Mouse (Mus musculus): ENCODE data around the gene Baz1b. TPM values are rescaled to one million over a fixed set of nuclear protein-coding genes. Genes with fewer than 3 reads are reported as not detected.

The Baz1b gene
- polyA plus RNA-seq, 1 experiment = 18.7 TPM

GRCm38 (mm10) chr5:135233166-135233920 lies 46.3 kb downstream of the Baz1b start:
- H3K27ac ChIP-seq (ENCODE audit: insufficient read depth, low read depth, low read length) = peak overlapping the region; percentile 72
- peak; percentile 55 for DNase-seq
- WGBS = 67% methylated on average over 8 of the region's 8 CpGs
- H3K36me3 ChIP-seq (ENCODE audit: control insufficient read depth, insufficient read depth, low read length) = peaks cover 13% of the 10 kb centered on the region
- H3K4me3 ChIP-seq (ENCODE audit: insufficient read depth, low read depth, low read length) = no peak overlapping the region
- no peaks in the 10 kb centered on the region for H3K4me1 ChIP-seq (ENCODE audit: control insufficient read depth, insufficient read depth, low read length)
- no peak for TF ChIP-seq POLR2A (IDR thresholded peaks at IDR 0.05; ENCODE audit: low read depth, low read length)
- no peak for TF ChIP-seq CTCF (conservative IDR thresholded peaks at IDR 0.05; ENCODE audit: insufficient read depth, insufficient read length, low read depth, low read length)
- H3K27me3 ChIP-seq (replicated peaks; ENCODE audit: control insufficient read depth, insufficient read depth, low read length) = no peaks in the 10 kb centered on the region

GRCm38 (mm10) chr5:135236571-135236970 lies 49.5 kb downstream of the Baz1b start:
- peak; percentile 67 for DNase-seq
- 6% methylated on average over 2 of the region's 2 CpGs for WGBS
- TF ChIP-seq CTCF (conservative IDR thresholded peaks at IDR 0.05; ENCODE audit: insufficient read depth, insufficient read length, low read depth, low read length) (peak; percentile 78), POLR2A (IDR thresholded peaks at IDR 0.05; ENCODE audit: low read depth, low read length) (no peak)
- H3K27me3 ChIP-seq (replicated peaks; ENCODE audit: control insufficient read depth, insufficient read depth, low read length) = no peaks in the 10 kb centered on the region
- no peak overlapping the region for H3K27ac ChIP-seq (ENCODE audit: insufficient read depth, low read depth, low read length)
- H3K36me3 ChIP-seq (ENCODE audit: control insufficient read depth, insufficient read depth, low read length) = peaks cover 9% of the 10 kb centered on the region
- H3K4me1 ChIP-seq (ENCODE audit: control insufficient read depth, insufficient read depth, low read length) = no peaks in the 10 kb centered on the region
- no peak overlapping the region for H3K4me3 ChIP-seq (ENCODE audit: insufficient read depth, low read depth, low read length)

- 79% methylated on average over 2 of the region's 2 CpGs for WGBS
- H3K4me3 ChIP-seq (ENCODE audit: insufficient read depth, low read depth, low read length) = no peak overlapping the region
- DNase-seq = no peak
- no peaks in the 10 kb centered on the region for H3K27me3 ChIP-seq (replicated peaks; ENCODE audit: control insufficient read depth, insufficient read depth, low read length)
- peaks cover 9% of the 10 kb centered on the region for H3K36me3 ChIP-seq (ENCODE audit: control insufficient read depth, insufficient read depth, low read length)
- no peaks in the 10 kb centered on the region for H3K4me1 ChIP-seq (ENCODE audit: control insufficient read depth, insufficient read depth, low read length)
- H3K27ac ChIP-seq (ENCODE audit: insufficient read depth, low read depth, low read length) = no peak overlapping the region
- TF ChIP-seq CTCF (conservative IDR thresholded peaks at IDR 0.05; ENCODE audit: insufficient read depth, insufficient read length, low read depth, low read length) = no peak
- no peak for TF ChIP-seq POLR2A (IDR thresholded peaks at IDR 0.05; ENCODE audit: low read depth, low read length)
These were observed 51.8 kb downstream of the Baz1b start for GRCm38 (mm10) chr5:135238832-135239231.

GRCm38 (mm10) chr5:135241474-135241873 lies 54.4 kb downstream of the Baz1b start:
- no peak for DNase-seq
- no peaks in the 10 kb centered on the region for H3K4me1 ChIP-seq (ENCODE audit: control insufficient read depth, insufficient read depth, low read length)
- peaks cover 9% of the 10 kb centered on the region for H3K36me3 ChIP-seq (ENCODE audit: control insufficient read depth, insufficient read depth, low read length)
- no peak overlapping the region for H3K27ac ChIP-seq (ENCODE audit: insufficient read depth, low read depth, low read length)
- no peak overlapping the region for H3K4me3 ChIP-seq (ENCODE audit: insufficient read depth, low read depth, low read length)
- TF ChIP-seq POLR2A (IDR thresholded peaks at IDR 0.05; ENCODE audit: low read depth, low read length) (no peak), CTCF (conservative IDR thresholded peaks at IDR 0.05; ENCODE audit: insufficient read depth, insufficient read length, low read depth, low read length) (no peak)
- 67% methylated on average over 1 of the region's 1 CpGs for WGBS
- H3K27me3 ChIP-seq (replicated peaks; ENCODE audit: control insufficient read depth, insufficient read depth, low read length) = no peaks in the 10 kb centered on the region

- no peak for DNase-seq
- H3K27me3 ChIP-seq (replicated peaks; ENCODE audit: control insufficient read depth, insufficient read depth, low read length) = no peaks in the 10 kb centered on the region
- no peak for TF ChIP-seq POLR2A (IDR thresholded peaks at IDR 0.05; ENCODE audit: low read depth, low read length)
- TF ChIP-seq CTCF (conservative IDR thresholded peaks at IDR 0.05; ENCODE audit: insufficient read depth, insufficient read length, low read depth, low read length) = no peak
- no peak overlapping the region for H3K27ac ChIP-seq (ENCODE audit: insufficient read depth, low read depth, low read length)
- no peak overlapping the region for H3K4me3 ChIP-seq (ENCODE audit: insufficient read depth, low read depth, low read length)
- WGBS = 77% methylated on average over 12 of the region's 12 CpGs
- peaks cover 9% of the 10 kb centered on the region for H3K36me3 ChIP-seq (ENCODE audit: control insufficient read depth, insufficient read depth, low read length)
- H3K4me1 ChIP-seq (ENCODE audit: control insufficient read depth, insufficient read depth, low read length) = no peaks in the 10 kb centered on the region
These were observed 55.1 kb downstream of the Baz1b start for GRCm38 (mm10) chr5:135242136-135242535.

GRCm38 (mm10) chr5:135242608-135243007 lies 55.5 kb downstream of the Baz1b start:
- DNase-seq = no peak
- peaks cover 9% of the 10 kb centered on the region for H3K36me3 ChIP-seq (ENCODE audit: control insufficient read depth, insufficient read depth, low read length)
- no peak overlapping the region for H3K27ac ChIP-seq (ENCODE audit: insufficient read depth, low read depth, low read length)
- TF ChIP-seq CTCF (conservative IDR thresholded peaks at IDR 0.05; ENCODE audit: insufficient read depth, insufficient read length, low read depth, low read length) (no peak), POLR2A (IDR thresholded peaks at IDR 0.05; ENCODE audit: low read depth, low read length) (no peak)
- H3K27me3 ChIP-seq (replicated peaks; ENCODE audit: control insufficient read depth, insufficient read depth, low read length) = no peaks in the 10 kb centered on the region
- H3K4me3 ChIP-seq (ENCODE audit: insufficient read depth, low read depth, low read length) = no peak overlapping the region
- 88% methylated on average over 3 of the region's 3 CpGs for WGBS
- H3K4me1 ChIP-seq (ENCODE audit: control insufficient read depth, insufficient read depth, low read length) = no peaks in the 10 kb centered on the region

GRCm38 (mm10) chr5:135243166-135243565 lies 56.1 kb downstream of the Baz1b start:
- no peak for TF ChIP-seq CTCF (conservative IDR thresholded peaks at IDR 0.05; ENCODE audit: insufficient read depth, insufficient read length, low read depth, low read length)
- H3K36me3 ChIP-seq (ENCODE audit: control insufficient read depth, insufficient read depth, low read length) = peaks cover 9% of the 10 kb centered on the region
- 95% methylated on average over 1 of the region's 1 CpGs for WGBS

More at GRCm38 (mm10) chr5:135243166-135243565, 56.1 kb downstream of the Baz1b start:
- Histone ChIP-seq H3K27ac (ENCODE audit: insufficient read depth, low read depth, low read length) (no peak overlapping the region), H3K4me3 (ENCODE audit: insufficient read depth, low read depth, low read length) (no peak overlapping the region), H3K27me3 (replicated peaks; ENCODE audit: control insufficient read depth, insufficient read depth, low read length) (no peaks in the 10 kb centered on the region), H3K4me1 (ENCODE audit: control insufficient read depth, insufficient read depth, low read length) (no peaks in the 10 kb centered on the region)
- no peak for DNase-seq

All from kidney, adult 2 months (tissue).